Mouse (Mus musculus) limb, embryonic 10.5 days (tissue): ENCODE measurements around the gene Heatr9. TPM values are rescaled to one million over a fixed set of nuclear protein-coding genes. Genes with fewer than 3 reads are reported as not detected.
A peak's percentile ranks its signal among the peaks of the same experiment; 100 is the strongest.

Experiments used
- DNase-seq: peaks from one replicate; pipeline ENCODE4 v3.0.0-alpha.2; 2017; ENCODE audit warnings: low spot score
- H3K27ac ChIP-seq: fragments of 300-500 bp; sonication (generic); 2 replicates; pipeline ENCODE4 v1.5.1; 2016; ENCODE audit warnings: mild to moderate bottlenecking
- H3K27me3 ChIP-seq: fragments of 300-500 bp; sonication (generic); 2 replicates; pipeline ENCODE4 v1.6.1; 2016; ENCODE audit warnings: low read depth, mild to moderate bottlenecking; ENCODE audit not compliant: poor library complexity, severe bottlenecking
- H3K36me3 ChIP-seq: fragments of 300-500 bp; sonication (generic); 2 replicates; pipeline ENCODE4 v1.6.1; 2016; ENCODE audit warnings: mild to moderate bottlenecking, moderate library complexity
- H3K4me1 ChIP-seq: fragments of 300-500 bp; sonication (generic); 2 replicates; pipeline ENCODE4 v1.6.1; 2016
- H3K4me3 ChIP-seq: fragments of 300-500 bp; sonication (generic); 2 replicates; pipeline ENCODE4 v1.5.1; 2016; ENCODE audit warnings: mild to moderate bottlenecking, moderate library complexity
- H3K9me3 ChIP-seq: fragments of 300-500 bp; sonication (generic); replicated peaks from 2 replicates; pipeline ENCODE4 v1.6.1; 2016; ENCODE audit warnings: mild to moderate bottlenecking
- WGBS: fragments of 180-500 bp; shearing (Covaris S2); methylation state at CpG from one replicate; pipeline ENCODE4 v1.1.7; 2016; 5-methylcytosine and 5-hydroxymethylcytosine counted together
- polyA plus RNA-seq: library from polyadenylated mRNA; unstranded; fragments of >200 nt; fragmentation: Nextera tagmentation; extraction: Ambion mirVana; gene quantifications from 2 replicates; pipeline ENCODE4 v1.2.1, GENCODE M21; 2016

Heatr9 gene
- polyA plus RNA-seq, 1 experiment from 2014 or later = not detected

DNA sequence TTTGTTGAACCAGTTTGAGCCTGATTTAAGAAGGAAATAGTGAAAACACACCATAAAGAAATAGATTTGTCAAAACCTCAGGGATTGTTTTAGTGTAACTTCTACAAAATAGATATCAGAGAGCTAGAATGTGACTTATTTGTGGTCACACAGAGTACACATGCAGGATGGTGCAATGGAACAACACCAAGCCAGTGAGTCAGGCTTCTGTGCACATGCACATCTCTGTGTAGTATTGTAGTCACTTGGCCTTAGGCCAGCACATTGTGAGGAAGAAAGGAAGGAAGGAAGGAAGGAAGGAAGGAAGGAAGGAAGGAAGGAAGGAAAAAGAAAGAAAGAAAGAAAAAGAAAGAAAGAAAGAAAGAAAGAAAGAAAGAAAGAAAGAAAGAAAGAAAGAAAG, 4.8 kb downstream of the Heatr9 start:
- H3K36me3 ChIP-seq = peaks cover 5% of the 10 kb centered on the region; the same call in 1 of the 2 replicates
- DNase-seq = no peak
- H3K4me1 ChIP-seq = no peaks in the 10 kb centered on the region
- no peaks in the 10 kb centered on the region for H3K27me3 ChIP-seq
- no peak overlapping the region for H3K27ac ChIP-seq
- H3K9me3 ChIP-seq = no peaks in the 10 kb centered on the region
- H3K4me3 ChIP-seq = no peak overlapping the region

- DNase-seq = no peak
Observed at GRCm38 (mm10) chr11:83509521-83509920, 12.5 kb downstream of the Heatr9 start.

GRCm38 (mm10) chr11:83504308-83504707, 17.7 kb downstream of the Heatr9 start:
- Histone ChIP-seq H3K27ac (no peak overlapping the region), H3K4me3 (no peak overlapping the region), H3K27me3 (no peaks in the 10 kb centered on the region), H3K4me1 (no peaks in the 10 kb centered on the region), H3K9me3 (no peaks in the 10 kb centered on the region), H3K36me3 (peaks cover 95% of the 10 kb centered on the region)
- DNase-seq = no peak
- WGBS = 95% methylated on average over 5 of the region's 5 CpGs

More at GRCm38 (mm10) chr11:83509521-83509920, 12.5 kb downstream of the Heatr9 start:
- no peak overlapping the region for H3K4me3 ChIP-seq
- no peaks in the 10 kb centered on the region for H3K27me3 ChIP-seq
- no peaks in the 10 kb centered on the region for H3K4me1 ChIP-seq
- no peaks in the 10 kb centered on the region for H3K9me3 ChIP-seq
- no peak overlapping the region for H3K27ac ChIP-seq
- peaks cover 50% of the 10 kb centered on the region for H3K36me3 ChIP-seq

DNA sequence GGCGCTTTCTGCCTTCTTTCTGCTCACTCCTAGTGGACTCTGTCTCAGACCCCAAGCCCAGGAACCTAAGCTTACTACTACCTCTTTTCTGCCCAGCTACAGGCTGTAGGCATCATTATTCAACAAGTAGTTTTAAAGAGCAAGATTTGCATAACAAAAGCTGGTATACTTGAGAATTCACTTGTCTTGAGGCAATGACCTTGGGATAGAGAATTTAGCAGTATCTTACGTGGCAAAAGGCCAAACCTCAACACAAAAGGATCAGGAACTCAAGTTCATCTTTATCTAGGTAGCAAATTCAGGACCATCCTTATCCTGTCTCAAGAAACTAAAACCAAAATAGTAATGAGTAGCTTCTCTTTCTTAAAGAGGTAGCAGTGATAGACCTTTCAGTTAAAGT, 26.4 kb downstream of the Heatr9 start:
- H3K36me3 ChIP-seq = peaks cover 92% of the 10 kb centered on the region
- no peak for DNase-seq
- 92% methylated on average over 2 of the region's 2 CpGs for WGBS
- H3K27ac ChIP-seq = no peak overlapping the region
- no peaks in the 10 kb centered on the region for H3K27me3 ChIP-seq
- no peaks in the 10 kb centered on the region for H3K9me3 ChIP-seq
- H3K4me1 ChIP-seq = no peaks in the 10 kb centered on the region
- H3K4me3 ChIP-seq = no peak overlapping the region

DNA sequence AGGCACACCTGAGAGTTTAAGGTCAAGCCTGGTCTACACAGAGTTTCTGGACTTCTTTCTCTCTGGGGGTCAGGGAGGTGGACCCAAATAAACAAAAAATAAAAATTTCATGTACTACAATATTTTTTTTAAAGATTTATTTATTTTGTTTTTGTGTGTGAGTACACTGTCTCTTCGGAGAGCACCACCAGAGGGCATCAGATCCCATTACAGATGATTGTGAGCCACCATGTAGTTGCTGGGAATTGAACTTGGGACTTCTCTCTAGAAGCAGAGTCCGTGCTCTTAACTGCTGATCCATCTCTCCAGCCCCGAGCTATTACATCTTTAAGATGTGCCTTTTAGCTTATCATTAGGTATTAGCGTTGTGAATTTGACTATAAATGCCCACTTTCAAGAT, 30.5 kb downstream of the Heatr9 start:
- Histone ChIP-seq H3K36me3 (peaks cover 97% of the 10 kb centered on the region), H3K27ac (no peak overlapping the region), H3K27me3 (no peaks in the 10 kb centered on the region), H3K4me1 (no peaks in the 10 kb centered on the region), H3K9me3 (no peaks in the 10 kb centered on the region), H3K4me3 (no peak overlapping the region)
- DNase-seq = no peak
- WGBS = 92% methylated on average over 4 of the region's 4 CpGs

GRCm38 (mm10) chr11:83473235-83474016, 48.5 kb downstream of the Heatr9 start:
- peaks cover 27% of the 10 kb centered on the region for H3K36me3 ChIP-seq
- H3K9me3 ChIP-seq = no peaks in the 10 kb centered on the region
- H3K4me1 ChIP-seq = peaks cover 20% of the 10 kb centered on the region
- 0 out of 2 replicates have a peak, but pooled peaks cover 8% of the 10 kb centered on the region for H3K27me3 ChIP-seq
- 1% methylated on average over 51 of the region's 52 CpGs for WGBS
- DNase-seq = no peak
- peak overlapping the region; percentile 99 for H3K27ac ChIP-seq
- H3K4me3 ChIP-seq = peak overlapping the region; percentile 86

DNA sequence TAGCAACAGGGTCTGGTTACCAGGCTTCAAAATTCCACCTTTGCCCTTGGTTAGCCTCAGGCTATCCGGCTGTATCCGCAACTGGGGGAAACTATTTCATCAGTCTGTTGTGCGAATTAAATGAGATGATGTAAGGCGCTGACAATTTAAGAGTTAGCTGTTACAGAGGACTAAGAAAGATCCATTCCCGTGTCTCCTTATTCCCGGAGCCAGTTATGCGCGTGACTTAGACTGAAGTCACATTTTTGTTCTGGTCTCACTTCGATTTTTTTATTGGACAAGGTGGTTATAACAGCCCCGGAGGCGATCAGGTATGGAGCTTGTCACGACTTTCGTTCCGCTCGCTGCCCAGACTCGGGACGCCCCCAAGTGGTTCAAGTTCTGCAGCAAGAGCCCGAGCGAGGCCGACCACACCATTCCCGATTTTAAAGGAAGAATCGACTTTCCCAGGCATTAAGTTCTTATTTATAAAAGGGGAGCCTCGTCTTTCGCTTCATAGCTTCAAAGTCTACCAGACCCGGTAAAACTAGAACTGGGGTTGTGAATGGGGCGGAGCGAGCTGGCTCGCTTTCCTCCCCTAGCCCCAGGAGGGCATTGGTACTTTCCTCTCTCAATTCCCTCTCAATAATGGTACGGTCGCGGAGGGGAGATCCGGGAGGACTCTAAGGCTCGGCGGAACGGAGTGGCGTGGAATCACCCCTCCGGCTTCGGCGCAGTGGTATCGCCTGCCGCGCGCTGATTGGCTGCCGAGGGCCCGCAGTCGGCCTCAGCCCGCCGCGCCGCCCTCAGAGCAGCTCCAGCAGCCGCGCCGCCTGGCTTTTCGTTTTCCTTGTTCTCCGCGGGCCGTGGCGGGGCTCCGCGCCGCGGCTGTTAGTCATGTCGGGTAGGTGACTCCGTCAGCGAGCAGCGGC, 49.4 kb downstream of the Heatr9 start, which contains the start of gene Taf15:
Gene Taf15 (plus strand): TSS at position 763 of the 911 bp plus-strand sequence.
- H3K36me3 ChIP-seq = peaks cover 19% of the 10 kb centered on the region
- 0 out of 2 replicates have a peak, but pooled peaks cover 8% of the 10 kb centered on the region for H3K27me3 ChIP-seq
- H3K4me1 ChIP-seq = peaks cover 20% of the 10 kb centered on the region
- H3K9me3 ChIP-seq = no peaks in the 10 kb centered on the region
- H3K27ac ChIP-seq = peak within 1 kb of the TSS; percentile 99
- DNase-seq = peak; percentile 98
- under 1% methylated on average over 66 of the region's 66 CpGs for WGBS
- H3K4me3 ChIP-seq = peak within 1 kb of the TSS; percentile 86

GRCm38 (mm10) chr11:83471766-83472165, 50.2 kb downstream of the Heatr9 start:
- H3K9me3 ChIP-seq = no peaks in the 10 kb centered on the region
- 80% methylated on average over 2 of the region's 2 CpGs for WGBS
- DNase-seq = no peak
- peaks cover 26% of the 10 kb centered on the region for H3K4me1 ChIP-seq
- H3K4me3 ChIP-seq = peak overlapping the region; percentile 86; the same call in 1 of the 2 replicates
- peaks cover 8% of the 10 kb centered on the region; the same call in 1 of the 2 replicates for H3K27me3 ChIP-seq
- no peak overlapping the region for H3K27ac ChIP-seq
- H3K36me3 ChIP-seq = peaks cover 11% of the 10 kb centered on the region

DNA sequence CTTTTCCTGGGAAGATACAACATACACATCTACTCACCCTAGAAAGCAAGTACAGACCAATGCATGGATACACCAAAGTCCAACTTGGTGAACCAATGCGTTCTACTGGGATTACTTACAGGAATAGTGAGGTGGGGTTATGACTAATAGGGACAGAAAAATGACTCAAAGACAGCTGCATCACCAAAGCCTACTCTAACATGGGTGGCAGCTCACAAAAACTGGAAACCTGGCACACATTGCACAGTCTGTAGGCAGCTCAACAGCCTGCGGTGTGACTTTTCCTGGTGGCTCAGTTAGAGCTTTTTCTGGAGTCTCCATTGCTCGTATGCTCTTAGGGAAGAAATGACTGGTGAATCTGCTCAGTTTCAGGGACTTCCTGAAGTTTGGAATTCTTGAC, 53.2 kb downstream of the Heatr9 start:
- 92% methylated on average over 3 of the region's 3 CpGs for WGBS
- Histone ChIP-seq H3K4me1 (peaks cover 18% of the 10 kb centered on the region), H3K9me3 (no peaks in the 10 kb centered on the region), H3K27ac (no peak overlapping the region), H3K4me3 (no peak overlapping the region), H3K27me3 (peaks cover 38% of the 10 kb centered on the region), H3K36me3 (no peaks in the 10 kb centered on the region)
- DNase-seq = no peak

GRCm38 (mm10) chr11:83467120-83467652, 54.8 kb downstream of the Heatr9 start:
- 71% methylated on average over 11 of the region's 11 CpGs for WGBS
- Histone ChIP-seq H3K27me3 (peaks cover 54% of the 10 kb centered on the region), H3K9me3 (no peaks in the 10 kb centered on the region), H3K27ac (no peak overlapping the region; the same call in 1 of the 2 replicates), H3K4me3 (no peak overlapping the region), H3K4me1 (peaks cover 30% of the 10 kb centered on the region), H3K36me3 (no peaks in the 10 kb centered on the region)
- no peak for DNase-seq

- Histone ChIP-seq H3K27me3 (peaks cover 63% of the 10 kb centered on the region), H3K27ac (0 out of 2 replicates have a peak overlapping the region, but pooled peaks have one; percentile 56), H3K36me3 (no peaks in the 10 kb centered on the region), H3K4me1 (peaks cover 25% of the 10 kb centered on the region), H3K9me3 (no peaks in the 10 kb centered on the region), H3K4me3 (no peak overlapping the region)
- no peak for DNase-seq
- 25% methylated on average over 2 of the region's 2 CpGs for WGBS
Observed at GRCm38 (mm10) chr11:83465976-83466375, 56.0 kb downstream of the Heatr9 start.

DNA sequence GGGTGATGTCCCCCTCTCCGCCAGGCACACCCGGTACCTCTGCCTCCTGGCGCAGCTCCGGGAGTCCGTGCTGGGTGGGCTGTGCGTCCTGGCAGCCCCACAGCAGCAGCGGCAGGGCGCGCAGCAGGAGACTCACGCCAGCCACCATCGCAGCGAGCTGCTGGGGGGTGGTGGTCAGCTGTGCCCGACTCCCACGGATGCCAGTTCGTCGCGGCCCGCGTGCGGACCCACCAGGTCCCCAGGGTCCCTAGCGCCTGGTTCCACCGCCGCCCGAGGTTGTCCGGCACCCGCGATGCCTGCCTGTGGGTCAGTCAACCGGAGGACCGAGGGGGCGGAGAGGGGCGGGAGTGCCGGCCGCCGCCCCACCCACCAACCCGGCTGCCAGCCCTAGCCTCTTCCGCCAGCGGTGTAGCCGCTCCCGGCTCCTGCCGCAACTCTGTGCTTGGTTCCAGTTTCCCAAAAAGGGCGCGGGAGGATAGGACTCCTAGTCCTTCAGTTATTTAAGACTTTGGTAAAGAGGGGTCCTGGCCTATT, 59.2 kb downstream of the Heatr9 start, which contains the start of gene Mmp28:
Gene Mmp28 (minus strand): TSS at position 361 of the 534 bp plus-strand sequence.
- H3K36me3 ChIP-seq = no peaks in the 10 kb centered on the region
- H3K27ac ChIP-seq = peak within 1 kb of the TSS; percentile 68
- peak within 1 kb of the TSS; percentile 77 for H3K4me3 ChIP-seq
- peaks cover 71% of the 10 kb centered on the region for H3K27me3 ChIP-seq
- under 1% methylated on average over 42 of the region's 42 CpGs for WGBS
- DNase-seq = peak; percentile 62
- H3K4me1 ChIP-seq = peaks cover 37% of the 10 kb centered on the region
- H3K9me3 ChIP-seq = no peaks in the 10 kb centered on the region
